Mouse (Mus musculus) kidney, adult 11 months (tissue): Measurements from ENCODE around the gene Pet100.
A peak's percentile ranks its signal among the peaks of the same experiment; 100 is the strongest.
"Not testable (repeated sequence)": the region's sequence is repeated elsewhere in the genome, so short reads cannot be mapped to it uniquely, and the experiment has no call there.

Experiments used
- DNase-seq: peaks from one replicate; pipeline ENCODE4 v3.0.0; 2022

Gene Pet100

DNA sequence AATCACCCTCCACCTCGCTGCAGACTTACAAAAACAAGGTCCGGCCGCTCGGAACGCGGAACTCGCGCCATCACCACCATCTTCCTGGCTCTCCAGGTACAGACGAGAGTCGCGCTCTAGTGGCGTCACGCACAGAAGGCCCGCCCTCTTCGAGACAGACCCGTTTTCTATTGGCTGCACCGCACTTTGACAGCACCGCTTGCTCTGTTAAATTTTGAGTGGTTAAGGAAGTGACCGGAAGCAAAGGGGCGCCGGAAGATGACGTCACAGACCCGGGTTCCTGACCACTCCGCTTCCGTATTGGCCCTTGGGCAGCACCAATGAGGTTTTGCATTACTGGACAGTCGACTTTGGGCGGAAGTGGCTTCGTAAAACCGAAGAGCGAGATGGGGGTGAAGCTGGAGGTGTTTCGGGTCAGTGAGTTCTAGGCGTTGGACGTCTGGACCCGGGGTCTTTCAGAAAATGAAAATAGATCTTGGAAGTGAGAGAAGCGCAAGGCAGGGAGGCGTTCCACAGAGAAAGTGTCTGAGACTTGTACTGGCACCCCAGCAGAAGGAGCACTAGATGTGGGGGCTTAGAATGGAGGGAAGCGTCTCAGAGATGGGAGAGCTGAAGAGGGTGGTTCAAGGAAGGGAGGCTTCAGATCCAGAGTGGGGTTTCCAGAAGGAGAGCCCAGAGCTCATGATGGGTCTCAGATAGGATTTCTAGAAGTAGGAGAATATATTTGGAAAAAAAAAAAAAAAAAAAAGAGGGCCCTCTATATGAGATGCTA lies at the start of gene Pet100, which contains the start of gene Xab2:
Gene Pet100, plus strand, starts transcription at position 350 of the 772 bp plus-strand sequence.
Gene Xab2, minus strand, starts transcription at position 118 of the 772 bp plus-strand sequence.
- peak; percentile 100 for DNase-seq

DNA sequence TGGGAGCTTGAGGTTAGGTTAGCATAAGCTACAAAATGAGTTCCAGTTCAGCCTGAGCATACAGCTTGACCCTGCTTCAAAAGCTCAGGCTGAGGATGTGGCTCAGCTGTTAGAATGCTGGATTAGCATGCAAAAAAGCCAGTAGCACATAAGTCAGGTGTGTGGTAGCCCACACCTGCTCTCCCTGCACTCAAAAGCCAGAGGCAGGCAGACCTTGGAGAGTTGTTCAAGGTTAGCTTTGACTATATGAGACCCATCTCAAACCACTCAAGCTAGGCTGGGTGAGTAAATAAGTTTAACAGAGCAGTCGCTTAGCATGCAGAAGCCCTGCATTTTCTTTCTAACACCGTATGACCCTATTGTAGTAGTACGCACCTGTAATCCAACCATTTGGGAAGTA lies 46.8 kb upstream of the Pet100 start:
- no peak for DNase-seq

DNA sequence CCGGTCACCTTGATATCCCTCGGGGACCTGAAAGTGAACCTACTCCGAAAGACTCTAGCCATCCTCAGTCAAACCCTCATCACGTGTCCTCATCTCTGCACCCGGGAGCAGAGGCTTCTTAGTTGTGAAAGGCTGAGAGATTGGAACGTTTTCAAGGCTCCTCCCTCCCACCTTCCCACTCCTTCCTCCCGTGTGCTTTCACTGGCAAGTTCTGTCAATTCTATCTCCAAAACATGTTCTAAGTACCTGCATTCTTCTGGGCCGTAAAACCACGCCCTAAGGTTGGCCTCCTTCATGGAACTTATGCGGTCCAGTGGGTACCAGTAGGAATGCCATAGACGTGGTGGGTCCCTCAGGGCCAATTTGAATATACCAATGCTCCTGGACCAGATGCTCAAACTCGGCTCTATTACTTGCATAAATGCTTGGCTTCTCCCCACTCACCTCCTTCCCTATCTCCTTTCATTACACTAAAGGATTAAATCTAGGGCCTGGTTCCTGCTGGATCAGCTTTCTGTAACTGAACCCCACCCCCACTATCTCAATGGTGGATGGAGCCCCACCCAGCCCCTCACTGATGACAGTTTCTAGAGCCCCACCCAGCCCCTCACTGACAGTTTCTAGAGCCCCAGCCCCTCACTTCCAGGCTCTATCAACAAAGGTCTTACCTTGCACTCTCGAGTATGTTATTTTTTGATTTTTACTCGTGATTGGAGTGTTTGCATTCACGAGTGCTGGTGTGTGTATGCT lies 45.0 kb upstream of the Pet100 start:
- DNase-seq = no peak

DNA sequence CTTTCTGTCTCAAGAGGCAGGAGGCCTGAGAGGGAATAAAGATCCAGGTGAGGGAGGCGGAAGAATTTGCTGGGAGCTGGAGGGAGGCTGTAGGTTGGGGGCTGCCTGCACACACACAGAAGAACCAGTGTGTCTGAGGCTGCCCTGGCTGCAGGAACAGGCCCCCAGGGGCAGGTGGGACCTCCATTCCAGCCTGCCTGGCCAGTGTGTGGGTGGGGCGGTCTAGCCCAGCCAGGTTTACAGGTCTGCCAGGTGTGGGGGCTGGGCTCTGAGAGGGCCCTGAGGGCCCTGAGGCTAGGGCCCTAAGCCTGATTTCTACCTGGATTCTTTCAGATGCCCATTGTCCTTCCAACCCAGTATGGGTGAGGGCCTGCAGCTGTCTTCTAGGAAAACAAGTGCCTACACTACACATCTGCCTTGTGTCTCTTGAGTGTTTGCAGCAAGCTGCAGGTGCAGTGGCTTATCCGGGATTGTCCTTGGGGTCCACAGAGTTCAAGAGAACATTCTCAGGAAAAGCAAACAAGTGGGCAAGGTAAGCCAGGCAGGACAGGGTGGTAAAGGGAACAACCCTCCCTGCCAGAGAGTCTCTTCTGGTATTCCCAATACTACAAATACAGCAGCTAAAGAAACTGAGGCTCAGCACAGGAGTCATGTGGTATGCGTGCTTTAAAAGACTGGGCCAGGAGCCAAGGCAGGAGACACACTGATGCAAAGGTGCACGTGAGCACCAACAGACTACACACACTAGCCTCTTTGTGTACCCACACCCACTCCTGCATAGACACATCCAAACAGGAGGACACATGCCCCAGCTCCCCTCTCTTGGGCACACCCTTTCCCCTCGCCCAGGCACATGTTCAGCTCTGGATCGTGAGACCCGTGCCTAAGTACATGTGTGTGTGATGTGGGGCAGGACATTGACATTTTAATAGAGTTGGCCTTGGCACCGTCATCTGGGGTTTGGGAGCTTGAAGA lies 41.7 kb upstream of the Pet100 start:
- DNase-seq = no peak

DNA sequence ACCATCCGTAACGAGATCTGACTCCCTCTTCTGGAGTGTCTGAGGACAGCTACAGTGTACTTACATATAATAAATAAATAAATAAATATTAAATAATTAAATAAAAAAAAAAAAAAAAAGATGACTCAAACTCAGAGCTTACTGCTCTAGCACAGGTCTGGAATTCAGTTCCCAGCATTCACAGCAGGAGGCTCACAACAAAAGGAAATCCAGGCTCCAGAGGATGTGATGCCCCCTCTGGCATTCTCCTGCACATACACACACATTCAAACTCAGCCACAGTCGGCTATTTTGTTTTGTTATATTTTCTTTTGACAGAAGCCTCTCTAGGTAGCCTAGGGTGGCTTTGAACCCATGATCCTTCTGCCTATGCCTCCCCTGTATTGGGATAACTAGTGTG lies 39.4 kb upstream of the Pet100 start:
- not testable (repeated sequence) for DNase-seq

DNA sequence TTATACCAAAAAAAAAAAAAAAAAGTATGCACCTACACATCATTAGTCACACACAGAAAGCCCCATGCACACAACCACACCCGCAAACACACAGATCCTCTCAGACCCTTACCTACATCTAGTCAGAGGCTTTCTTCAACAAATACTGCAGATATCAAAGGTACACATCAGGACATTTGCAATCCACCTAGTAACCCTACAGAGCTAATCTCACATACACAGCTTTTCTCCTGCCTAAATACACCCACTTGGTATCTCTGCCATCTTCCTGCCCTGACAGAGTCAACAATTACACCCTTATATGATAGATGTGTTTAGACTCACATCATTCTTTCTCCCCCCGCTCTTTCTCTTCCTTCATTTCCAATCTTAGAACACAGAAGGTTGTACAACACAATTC lies 34.9 kb upstream of the Pet100 start:
- no peak for DNase-seq

DNA sequence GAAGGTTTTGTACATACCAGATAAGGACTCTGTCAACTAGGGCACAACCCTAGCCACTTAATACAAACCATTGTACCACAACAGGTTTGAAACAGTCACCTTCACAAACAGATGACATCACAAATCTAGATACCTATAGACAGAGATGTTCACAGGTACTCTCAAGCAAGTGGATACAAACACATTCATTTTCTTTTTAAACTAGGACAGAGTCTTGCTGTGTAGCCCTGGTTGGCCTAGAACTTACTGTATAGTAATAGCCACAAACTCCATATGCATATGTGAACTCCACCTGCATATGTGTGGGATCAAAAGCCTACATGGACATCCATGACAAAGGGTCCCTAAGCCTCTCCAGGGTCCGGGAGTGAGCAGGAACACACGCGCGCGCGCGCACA lies 34.4 kb upstream of the Pet100 start, which contains the start of gene Camsap3:
Gene Camsap3, plus strand, starts transcription at position 301 of the 398 bp plus-strand sequence.
- no peak for DNase-seq

DNA sequence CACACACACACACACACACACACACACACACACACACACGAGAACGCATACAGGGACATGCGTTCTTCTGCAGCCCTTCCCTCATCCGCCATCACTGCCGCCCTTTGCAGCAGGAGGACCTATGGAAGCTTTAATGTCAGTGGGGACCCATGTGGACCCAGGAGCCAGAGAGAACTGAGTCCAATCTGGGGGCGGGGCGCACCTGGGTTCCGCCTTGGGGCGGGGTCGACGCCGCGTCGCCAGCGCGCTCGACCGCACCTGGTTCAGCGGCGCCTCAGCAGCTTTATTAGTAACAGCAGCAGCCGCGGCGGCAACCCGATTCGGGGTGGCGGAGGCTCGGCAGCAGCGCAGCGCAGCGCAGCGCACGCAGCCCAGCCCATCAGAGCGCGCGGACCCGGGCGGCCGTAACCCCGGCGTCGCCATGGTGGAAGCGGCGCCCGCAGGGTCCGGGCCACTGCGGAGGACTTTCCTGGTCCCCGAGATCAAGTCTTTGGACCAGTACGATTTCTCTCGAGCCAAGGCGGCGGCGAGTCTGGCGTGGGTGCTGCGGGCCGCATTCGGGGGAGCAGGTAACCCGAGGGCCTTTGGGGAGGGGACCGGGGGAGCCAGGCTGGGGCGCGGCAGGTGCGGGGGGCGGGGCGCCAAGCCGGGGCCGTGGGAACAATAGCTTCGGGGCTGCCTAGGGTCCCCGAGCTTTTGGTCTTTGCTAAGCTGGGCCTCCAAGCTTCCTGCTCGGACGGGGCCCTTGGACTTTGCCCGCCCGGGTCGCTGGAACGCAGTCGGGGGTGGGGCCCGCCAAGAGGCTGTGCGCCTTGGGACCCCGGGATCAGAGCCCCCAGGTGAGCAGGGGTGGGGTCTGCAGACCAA lies 33.7 kb upstream of the Pet100 start:
- peak; percentile 85 for DNase-seq

DNA sequence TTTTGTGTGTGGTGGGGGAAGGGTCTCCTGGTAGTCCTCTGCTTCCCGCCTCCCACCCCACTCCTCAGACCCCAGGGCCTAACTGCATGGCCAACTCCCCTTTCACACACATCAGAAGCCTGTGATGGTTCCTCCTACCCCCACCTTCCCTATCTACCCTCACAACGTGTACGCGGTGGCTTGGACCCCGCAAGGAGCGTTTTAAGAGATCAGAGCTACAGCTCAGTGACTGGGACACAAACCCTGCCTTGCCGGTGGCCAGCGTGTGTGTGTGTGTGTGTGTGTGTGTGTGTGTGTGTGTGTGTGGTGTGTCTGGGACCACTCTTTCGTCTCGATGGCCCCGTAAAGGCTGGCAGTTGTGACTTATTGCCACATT lies 33.1 kb upstream of the Pet100 start:
- DNase-seq = no peak

DNA sequence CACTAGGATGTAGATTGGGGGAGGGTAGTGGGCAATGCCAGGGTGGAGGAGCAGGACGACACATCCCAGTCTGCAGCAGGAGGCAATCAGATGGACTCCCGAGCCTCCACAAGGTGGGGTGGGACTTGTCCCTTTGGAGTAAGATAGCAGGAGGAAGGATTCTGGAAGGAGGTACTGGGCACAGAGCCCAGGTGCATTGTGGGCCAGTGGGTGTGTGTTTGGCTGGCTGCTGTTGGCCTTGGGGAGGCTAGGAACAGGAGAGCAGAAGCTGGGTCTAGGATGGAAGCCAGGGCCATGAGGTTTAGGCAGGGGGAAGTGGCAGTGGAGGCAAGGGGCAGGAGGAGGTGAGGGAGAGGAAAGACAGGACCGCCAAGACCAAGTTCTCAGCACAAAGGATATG lies 27.9 kb upstream of the Pet100 start:
- DNase-seq = peak; percentile 51

DNA sequence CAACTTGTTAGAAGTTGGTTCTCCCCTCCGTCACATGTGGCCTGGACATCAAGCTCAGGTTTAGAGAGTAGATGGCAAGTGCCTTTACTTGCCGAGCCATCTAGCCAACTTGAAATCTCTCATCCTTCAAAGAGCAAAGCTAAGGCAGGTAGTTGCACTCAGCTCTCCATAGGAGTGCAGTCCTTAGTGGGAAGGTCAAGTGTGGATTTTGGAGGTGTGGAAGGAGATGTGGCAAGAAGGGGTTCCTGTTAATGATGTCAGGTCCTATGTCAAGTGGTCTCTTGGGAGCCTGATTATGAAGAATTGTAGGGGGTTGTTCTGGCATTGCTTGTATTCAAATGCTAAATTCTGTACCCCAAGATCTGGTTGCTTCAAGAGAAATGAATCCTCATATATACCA lies 26.9 kb upstream of the Pet100 start:
- no peak for DNase-seq

DNA sequence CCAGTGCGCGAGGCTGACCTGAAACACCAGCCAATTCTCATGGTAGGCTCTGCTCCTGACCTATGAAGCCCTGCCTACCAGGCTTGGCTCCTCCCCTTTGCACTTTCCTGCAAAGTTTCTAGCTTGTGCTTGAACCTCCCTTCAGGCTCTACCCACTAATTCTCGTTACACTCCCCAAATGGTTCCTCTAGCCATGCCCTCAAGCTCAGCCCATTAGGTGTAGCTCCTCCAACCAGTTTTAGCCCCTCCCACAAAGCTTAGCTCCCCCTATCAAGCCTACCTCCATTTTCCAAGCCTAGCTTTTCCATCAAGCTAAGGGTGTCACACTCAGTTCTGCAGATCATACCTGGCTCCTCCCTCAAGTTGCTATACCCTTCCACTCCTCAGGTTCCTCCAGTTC lies 23.3 kb upstream of the Pet100 start:
- DNase-seq = no peak

DNA sequence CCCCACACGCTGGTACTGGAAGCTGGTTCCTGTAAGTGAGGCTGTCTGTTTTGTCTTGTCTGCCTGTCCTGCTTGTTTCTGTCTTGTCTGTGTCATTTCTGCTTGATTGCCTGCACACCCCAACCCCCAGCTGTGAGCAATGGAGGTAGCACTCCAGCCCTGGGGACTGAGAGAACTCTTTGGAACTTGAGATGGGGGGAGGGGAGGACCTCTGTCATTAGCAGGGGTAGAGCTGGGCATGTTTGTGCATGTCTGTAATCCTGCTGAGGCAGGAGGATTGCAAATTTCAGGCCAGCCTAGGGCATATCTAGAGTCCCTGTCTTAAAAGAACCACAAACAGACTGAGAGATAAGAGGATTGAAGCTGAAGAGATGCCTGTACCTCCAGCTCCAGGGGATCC lies 22.1 kb upstream of the Pet100 start:
- DNase-seq = no peak

DNA sequence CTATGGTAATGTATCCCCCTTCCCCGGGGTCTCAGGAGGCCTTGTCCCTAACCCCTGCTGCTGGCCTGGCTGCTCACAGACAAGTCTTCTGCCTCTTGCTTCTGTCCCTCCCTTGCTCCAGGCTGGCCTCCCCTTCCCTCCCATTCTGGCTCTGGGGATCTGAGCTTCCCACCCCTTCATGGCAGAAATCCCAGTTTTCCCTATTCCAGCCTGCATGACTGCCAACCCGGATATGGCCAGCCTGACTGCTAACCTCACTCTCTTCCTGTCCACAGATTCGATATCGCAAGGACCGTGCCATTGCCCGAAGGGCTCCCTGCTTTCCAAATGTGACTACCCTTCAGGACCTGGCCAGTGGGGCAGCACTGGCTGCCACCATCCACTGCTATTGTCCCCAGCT lies 20.9 kb upstream of the Pet100 start:
- no peak for DNase-seq

DNA sequence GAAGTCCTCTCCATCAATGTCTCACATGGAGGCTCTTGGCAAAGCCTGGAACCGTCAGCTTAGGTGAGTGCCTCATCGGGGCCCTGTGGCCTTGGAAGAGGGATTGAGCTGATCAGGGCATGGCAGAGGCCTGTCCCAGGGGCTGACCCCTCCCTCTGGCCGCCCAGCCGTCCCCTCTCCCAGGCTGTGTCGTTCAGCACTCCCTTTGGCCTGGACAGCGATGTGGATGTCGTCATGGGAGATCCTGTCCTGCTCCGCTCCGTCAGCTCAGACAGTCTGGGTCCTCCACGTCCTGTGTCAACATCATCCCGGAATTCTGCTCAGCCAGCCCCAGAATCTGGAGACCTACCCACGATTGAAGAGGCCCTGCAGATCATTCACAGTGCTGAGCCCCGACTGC lies 17.9 kb upstream of the Pet100 start:
- DNase-seq = no peak

DNA sequence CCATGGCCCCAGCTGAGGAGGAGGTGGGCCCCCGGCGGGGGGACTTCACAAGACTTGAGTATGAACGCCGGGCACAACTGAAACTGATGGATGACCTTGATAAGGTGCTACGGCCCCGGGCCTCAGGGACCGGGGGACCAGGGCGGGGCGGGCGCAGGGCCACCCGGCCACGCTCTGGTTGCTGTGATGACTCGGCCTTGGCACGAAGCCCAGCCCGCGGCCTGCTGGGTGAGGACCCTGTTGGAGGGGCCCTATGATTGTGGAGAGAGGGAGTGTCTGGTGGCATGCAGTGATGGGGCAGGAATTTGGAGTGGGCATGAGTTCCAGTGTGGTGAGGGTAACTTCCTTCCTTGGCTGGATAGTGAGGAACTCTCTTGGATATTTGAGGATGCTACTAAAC lies 14.8 kb upstream of the Pet100 start:
- peak; percentile 33 for DNase-seq

DNA sequence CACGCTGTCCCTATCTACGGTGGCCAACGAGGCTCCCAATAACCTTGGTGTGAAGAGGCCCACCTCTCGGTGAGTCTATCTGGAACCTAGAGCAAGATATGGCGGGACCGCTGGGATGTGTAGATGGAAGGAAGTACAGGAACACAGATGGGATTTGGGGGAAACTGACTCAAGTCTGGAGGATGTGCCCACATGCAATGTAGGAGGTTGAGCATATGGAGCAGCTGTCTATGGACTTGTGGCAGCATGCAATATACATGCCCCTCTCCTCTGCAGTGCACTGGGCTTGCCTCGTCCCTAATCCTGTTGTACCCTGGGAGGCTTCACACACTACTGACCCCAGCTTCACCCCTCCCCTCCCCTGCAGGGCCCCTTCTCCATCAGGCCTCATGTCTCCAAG lies 13.5 kb upstream of the Pet100 start:
- no peak for DNase-seq

DNA sequence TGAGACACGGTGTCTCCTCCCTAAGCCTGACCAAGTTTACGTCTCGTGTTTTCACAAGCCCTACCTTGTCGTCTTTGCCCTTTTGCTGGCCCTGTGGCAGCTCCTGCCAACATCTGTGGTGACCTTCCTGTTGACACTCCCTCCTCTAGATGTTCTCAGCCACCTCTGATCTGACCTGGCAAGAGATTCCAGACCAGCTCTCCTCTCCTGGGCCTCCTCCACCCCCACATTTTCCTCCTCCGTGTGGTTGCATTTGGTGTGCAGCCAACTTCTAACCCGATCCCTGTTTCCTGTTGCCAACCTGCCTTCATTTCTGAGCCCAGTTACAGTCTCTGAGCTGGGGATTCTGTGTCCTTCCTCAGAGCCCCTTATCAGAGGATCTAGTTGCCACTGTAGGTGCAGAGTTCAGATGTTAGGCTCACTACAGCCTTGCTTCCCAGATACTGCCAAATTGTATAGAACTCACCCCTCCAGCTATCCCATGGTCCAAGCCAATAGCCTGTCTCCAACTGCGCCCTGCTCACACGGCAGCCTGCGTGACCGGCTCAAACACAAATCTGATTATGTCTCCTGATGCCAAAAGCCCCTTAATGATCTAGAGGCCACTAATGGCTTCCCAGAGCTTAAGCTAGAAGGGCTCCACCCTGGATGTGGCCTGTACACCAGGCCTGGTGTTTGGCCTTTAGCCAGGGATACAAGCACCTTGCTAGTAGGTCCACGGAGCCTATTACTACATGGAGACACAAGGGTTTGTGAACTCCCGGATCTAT lies 12.1 kb upstream of the Pet100 start:
- peak; percentile 79 for DNase-seq

DNA sequence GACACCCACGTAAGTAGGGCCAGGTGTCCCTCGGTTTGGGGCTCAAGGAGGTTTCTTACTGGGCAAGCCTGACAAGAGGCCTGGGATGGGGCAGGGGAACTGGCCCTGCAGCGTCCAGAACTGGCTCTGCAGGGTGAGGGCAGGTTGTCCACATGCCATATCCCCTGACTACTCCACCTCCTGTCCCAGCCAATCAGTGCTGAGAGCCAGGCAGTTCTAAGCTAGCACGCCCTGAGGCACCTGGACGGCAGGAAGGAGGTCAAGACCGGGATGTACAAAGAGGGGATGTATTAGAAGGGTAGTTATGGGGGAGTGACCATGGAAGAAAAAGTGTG lies 11.6 kb upstream of the Pet100 start:
- peak; percentile 91 for DNase-seq

DNA sequence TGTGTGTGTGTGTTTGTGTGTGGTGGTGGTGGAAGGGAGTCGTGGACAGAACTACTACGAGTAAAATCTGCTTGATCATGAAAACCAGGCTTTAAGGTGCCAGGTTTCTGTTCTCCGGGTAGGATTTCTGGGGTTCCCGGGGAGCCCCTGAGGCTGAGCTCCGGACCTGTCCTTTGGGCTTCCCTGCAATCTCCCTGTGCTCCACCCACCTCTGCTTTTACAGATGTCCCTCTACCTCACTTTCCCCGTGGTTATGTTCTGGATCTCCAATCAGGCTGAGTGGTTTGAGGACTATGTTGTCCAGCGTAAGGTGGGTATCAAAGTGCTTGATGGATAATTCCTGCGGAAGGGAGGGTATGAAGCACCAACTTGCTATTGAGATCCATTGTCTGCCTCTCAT lies 771 bp downstream of the Pet100 start:
- no peak for DNase-seq

DNA sequence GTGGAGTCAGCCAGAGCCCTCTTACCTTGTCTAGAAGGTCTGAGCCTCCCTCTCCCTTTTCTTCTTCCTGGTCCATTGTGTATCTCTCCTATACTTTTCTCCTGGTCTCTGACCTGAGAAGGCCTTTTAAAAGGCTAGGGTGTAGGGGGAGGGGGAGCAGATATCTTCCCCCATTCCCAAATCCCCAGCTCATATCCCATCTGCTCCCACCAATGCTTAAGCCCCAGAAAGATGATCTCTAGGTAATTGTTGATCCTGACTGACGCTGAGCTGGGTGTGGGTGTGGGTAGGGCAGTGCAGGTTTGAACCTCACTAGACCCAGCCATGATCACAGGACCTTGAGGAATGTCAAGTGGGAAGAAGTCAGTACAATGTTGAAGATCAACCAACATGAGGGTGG lies 4.1 kb downstream of the Pet100 start, which contains the start of gene Pcp2:
Gene Pcp2, minus strand, starts transcription at position 101 of the 400 bp plus-strand sequence.
- no peak for DNase-seq
